Mouse (Mus musculus) embryonic facial prominence, embryonic 13.5 days (tissue): ENCODE measurements around the gene Irs2. TPM values are rescaled to one million over a fixed set of nuclear protein-coding genes. Genes with fewer than 3 reads are reported as not detected.
A peak's percentile ranks its signal among the peaks of the same experiment; 100 is the strongest.

Experiments used
- ATAC-seq: fragments of 200-750 bp; cut with Nextera tagmentation; 2 replicates; pipeline ENCODE4 v1.8.0; 2017; ENCODE audit warnings: low read depth; ENCODE audit not compliant: insufficient number of reproducible peaks, insufficient read depth, low FRiP score, low TSS enrichment
- H3K27ac ChIP-seq: fragments of 300-500 bp; sonication (generic); 2 replicates; pipeline ENCODE4 v1.5.1; 2015; ENCODE audit warnings: moderate library complexity, mild to moderate bottlenecking, inconsistent platforms
- H3K27me3 ChIP-seq: fragments of 300-500 bp; sonication (generic); 2 replicates; pipeline ENCODE4 v1.6.1; 2015; ENCODE audit warnings: mild to moderate bottlenecking, inconsistent platforms
- H3K36me3 ChIP-seq: fragments of 300-500 bp; sonication (generic); 2 replicates; pipeline ENCODE4 v1.6.1; 2015; ENCODE audit warnings: mild to moderate bottlenecking, inconsistent platforms
- H3K4me1 ChIP-seq: fragments of 300-500 bp; sonication (generic); 2 replicates; pipeline ENCODE4 v1.6.1; 2015; ENCODE audit warnings: inconsistent platforms
- H3K4me2 ChIP-seq: fragments of 300-500 bp; sonication (generic); 2 replicates; pipeline ENCODE4 v1.6.1; 2015; ENCODE audit warnings: moderate library complexity, mild to moderate bottlenecking, inconsistent platforms
- H3K4me3 ChIP-seq: fragments of 300-500 bp; sonication (generic); 2 replicates; pipeline ENCODE4 v1.5.1; 2015; ENCODE audit warnings: mild to moderate bottlenecking, inconsistent platforms
- H3K9ac ChIP-seq: fragments of 300-500 bp; sonication (generic); 2 replicates; pipeline ENCODE4 v1.6.1; 2015; ENCODE audit warnings: mild to moderate bottlenecking, inconsistent platforms
- H3K9me3 ChIP-seq: fragments of 300-500 bp; sonication (generic); 2 replicates; pipeline ENCODE4 v1.6.1; 2016; ENCODE audit warnings: inconsistent platforms
- WGBS: fragments of 180-500 bp; shearing (Covaris S2); methylation state at CpG from one replicate; pipeline ENCODE4 v1.1.7; 2015; ENCODE audit warnings: mixed read lengths; 5-methylcytosine and 5-hydroxymethylcytosine counted together
- polyA plus RNA-seq: library from polyadenylated mRNA; unstranded; fragments of >200 nt; fragmentation: Nextera tagmentation; extraction: Ambion mirVana; gene quantifications from 2 replicates; pipeline ENCODE4 v1.2.1, GENCODE M21; 2015

Gene Irs2
- polyA plus RNA-seq, result 7.7 and 8.7 TPM in 2 replicates

- Histone ChIP-seq H3K9ac (peak within 1 kb of the TSS; percentile 90), H3K4me1 (peaks cover 56% of the 10 kb centered on the region), H3K9me3 (no peaks in the 10 kb centered on the region), H3K4me2 (peak within 1 kb of the TSS; percentile 95), H3K27me3 (no peaks in the 10 kb centered on the region), H3K4me3 (peak within 1 kb of the TSS; percentile 82), H3K27ac (peak within 1 kb of the TSS; percentile 98), H3K36me3 (peaks cover 23% of the 10 kb centered on the region)
- no peak for ATAC-seq
- WGBS, result under 1% methylated on average over 46 of the region's 64 CpGs
These were observed at the start of gene Irs2 for GRCm38 (mm10) chr8:11008379-11008775. TSS of gene Irs2 (minus strand) at chr8:11008458.

GRCm38 (mm10) chr8:11056665-11057064 lies 48.4 kb upstream of the Irs2 start:
- Histone ChIP-seq H3K4me2 (no peak overlapping the region), H3K9ac (no peak overlapping the region), H3K4me3 (no peak overlapping the region), H3K36me3 (no peaks in the 10 kb centered on the region), H3K27ac (no peak overlapping the region), H3K4me1 (0 out of 2 replicates have a peak, but pooled peaks cover 7% of the 10 kb centered on the region), H3K27me3 (no peaks in the 10 kb centered on the region), H3K9me3 (no peaks in the 10 kb centered on the region)
- WGBS, result 94% methylated on average over 5 of the region's 5 CpGs
- no peak for ATAC-seq

GRCm38 (mm10) chr8:11056175-11056563 lies 47.9 kb upstream of the Irs2 start:
- H3K27me3 ChIP-seq, result no peaks in the 10 kb centered on the region
- no peak overlapping the region for H3K27ac ChIP-seq
- no peaks in the 10 kb centered on the region for H3K9me3 ChIP-seq
- H3K9ac ChIP-seq, result no peak overlapping the region
- H3K4me2 ChIP-seq, result no peak overlapping the region
- 85% methylated on average over 8 of the region's 8 CpGs for WGBS
- no peak for ATAC-seq
- 0 out of 2 replicates have a peak, but pooled peaks cover 7% of the 10 kb centered on the region for H3K4me1 ChIP-seq
- no peaks in the 10 kb centered on the region for H3K36me3 ChIP-seq
- H3K4me3 ChIP-seq, result no peak overlapping the region

- no peaks in the 10 kb centered on the region for H3K36me3 ChIP-seq
- H3K4me1 ChIP-seq, result 0 out of 2 replicates have a peak, but pooled peaks cover 7% of the 10 kb centered on the region
- H3K4me3 ChIP-seq, result no peak overlapping the region
- ATAC-seq, result no peak
- H3K9ac ChIP-seq, result no peak overlapping the region
- no peak overlapping the region for H3K27ac ChIP-seq
- no peaks in the 10 kb centered on the region for H3K9me3 ChIP-seq
- 76% methylated on average over 16 of the region's 16 CpGs for WGBS
- H3K4me2 ChIP-seq, result no peak overlapping the region
- no peaks in the 10 kb centered on the region for H3K27me3 ChIP-seq
These were observed 47.4 kb upstream of the Irs2 start for GRCm38 (mm10) chr8:11055557-11056174.

GRCm38 (mm10) chr8:11049835-11050234 lies 41.6 kb upstream of the Irs2 start:
- no peaks in the 10 kb centered on the region for H3K9me3 ChIP-seq
- no peaks in the 10 kb centered on the region; the same call in 1 of the 2 replicates for H3K27me3 ChIP-seq
- no peak overlapping the region for H3K4me2 ChIP-seq
- no peaks in the 10 kb centered on the region for H3K36me3 ChIP-seq
- peaks cover 15% of the 10 kb centered on the region; the same call in 1 of the 2 replicates for H3K4me1 ChIP-seq
- no peak for ATAC-seq
- 61% methylated on average over 5 of the region's 5 CpGs for WGBS
- peak overlapping the region; percentile 24; the same call in 1 of the 2 replicates for H3K27ac ChIP-seq
- no peak overlapping the region for H3K4me3 ChIP-seq
- H3K9ac ChIP-seq, result no peak overlapping the region

- Histone ChIP-seq H3K4me3 (no peak overlapping the region), H3K9me3 (no peaks in the 10 kb centered on the region), H3K36me3 (no peaks in the 10 kb centered on the region), H3K4me1 (peaks cover 31% of the 10 kb centered on the region), H3K27ac (no peak overlapping the region), H3K4me2 (no peak overlapping the region), H3K9ac (no peak overlapping the region), H3K27me3 (no peaks in the 10 kb centered on the region; the same call in 1 of the 2 replicates)
- no peak for ATAC-seq
- WGBS, result 93% methylated on average over 1 of the region's 1 CpGs
These were observed 39.6 kb upstream of the Irs2 start for GRCm38 (mm10) chr8:11047812-11048211.

- no peak for ATAC-seq
- Histone ChIP-seq H3K4me2 (no peak overlapping the region), H3K36me3 (no peaks in the 10 kb centered on the region), H3K9me3 (no peaks in the 10 kb centered on the region), H3K27ac (no peak overlapping the region), H3K4me3 (no peak overlapping the region), H3K4me1 (peaks cover 22% of the 10 kb centered on the region), H3K9ac (no peak overlapping the region), H3K27me3 (no peaks in the 10 kb centered on the region)
- 59% methylated on average over 11 of the region's 11 CpGs for WGBS
These were observed 36.4 kb upstream of the Irs2 start for GRCm38 (mm10) chr8:11044660-11045059.

GRCm38 (mm10) chr8:11043591-11043990 lies 35.3 kb upstream of the Irs2 start:
- H3K4me2 ChIP-seq, result no peak overlapping the region
- no peaks in the 10 kb centered on the region for H3K9me3 ChIP-seq
- ATAC-seq, result no peak
- 29% methylated on average over 4 of the region's 4 CpGs for whole genome bisulfite sequencing
- peaks cover 22% of the 10 kb centered on the region for H3K4me1 ChIP-seq
- H3K27ac ChIP-seq, result peak overlapping the region; percentile 41; the same call in 1 of the 2 replicates
- no peaks in the 10 kb centered on the region for H3K36me3 ChIP-seq
- H3K9ac ChIP-seq, result no peak overlapping the region
- H3K4me3 ChIP-seq, result no peak overlapping the region
- no peaks in the 10 kb centered on the region for H3K27me3 ChIP-seq

- H3K27me3 ChIP-seq, result no peaks in the 10 kb centered on the region
- no peak overlapping the region for H3K4me2 ChIP-seq
- no peaks in the 10 kb centered on the region for H3K36me3 ChIP-seq
- ATAC-seq, result no peak
- no peak overlapping the region for H3K9ac ChIP-seq
- WGBS, result 64% methylated on average over 9 of the region's 9 CpGs
- H3K27ac ChIP-seq, result peak overlapping the region; percentile 41
- H3K4me3 ChIP-seq, result no peak overlapping the region
- H3K4me1 ChIP-seq, result peaks cover 22% of the 10 kb centered on the region
- no peaks in the 10 kb centered on the region for H3K9me3 ChIP-seq
These were observed 34.8 kb upstream of the Irs2 start for GRCm38 (mm10) chr8:11042872-11043587.

GRCm38 (mm10) chr8:11040088-11040487 lies 31.8 kb upstream of the Irs2 start:
- no peaks in the 10 kb centered on the region for H3K36me3 ChIP-seq
- no peak overlapping the region for H3K9ac ChIP-seq
- no peak overlapping the region for H3K4me2 ChIP-seq
- 86% methylated on average over 7 of the region's 7 CpGs for WGBS
- H3K4me3 ChIP-seq, result no peak overlapping the region
- no peak overlapping the region for H3K27ac ChIP-seq
- H3K4me1 ChIP-seq, result peaks cover 30% of the 10 kb centered on the region
- ATAC-seq, result no peak
- H3K9me3 ChIP-seq, result no peaks in the 10 kb centered on the region
- no peaks in the 10 kb centered on the region for H3K27me3 ChIP-seq

GRCm38 (mm10) chr8:11038788-11039187 lies 30.5 kb upstream of the Irs2 start:
- H3K36me3 ChIP-seq, result no peaks in the 10 kb centered on the region
- 74% methylated on average over 5 of the region's 5 CpGs for WGBS
- no peak overlapping the region for H3K9ac ChIP-seq
- H3K27ac ChIP-seq, result no peak overlapping the region
- no peak overlapping the region for H3K4me3 ChIP-seq
- ATAC-seq, result no peak
- no peaks in the 10 kb centered on the region for H3K9me3 ChIP-seq
- no peak overlapping the region for H3K4me2 ChIP-seq
- H3K4me1 ChIP-seq, result peaks cover 18% of the 10 kb centered on the region
- H3K27me3 ChIP-seq, result no peaks in the 10 kb centered on the region

- WGBS, result 88% methylated on average over 5 of the region's 5 CpGs
These were observed 30.1 kb upstream of the Irs2 start for GRCm38 (mm10) chr8:11038367-11038766.

More at GRCm38 (mm10) chr8:11038367-11038766, 30.1 kb upstream of the Irs2 start:
- Histone ChIP-seq H3K4me3 (no peak overlapping the region), H3K27me3 (no peaks in the 10 kb centered on the region), H3K27ac (no peak overlapping the region), H3K9me3 (no peaks in the 10 kb centered on the region), H3K9ac (no peak overlapping the region), H3K4me2 (no peak overlapping the region), H3K4me1 (peaks cover 14% of the 10 kb centered on the region), H3K36me3 (no peaks in the 10 kb centered on the region)
- no peak for ATAC-seq
